Mouse (Mus musculus) hindbrain, embryonic 11.5 days (tissue): Measurements from ENCODE around the gene Spred1. TPM values are rescaled to one million over a fixed set of nuclear protein-coding genes. Genes with fewer than 3 reads are reported as not detected.

ENCODE experiments used
- ATAC-seq: fragments of 200-750 bp; cut with Nextera tagmentation; 2 replicates; pipeline ENCODE4 v1.8.0; 2017; ENCODE audit warnings: mild to moderate bottlenecking, moderate TSS enrichment, moderate library complexity; ENCODE audit not compliant: low FRiP score
- DNase-seq: peaks from one replicate; pipeline ENCODE4 v3.0.0-alpha.2; 2015; ENCODE audit warnings: low spot score
- H3K27ac ChIP-seq: fragments of 300-500 bp; sonication (generic); 2 replicates; pipeline ENCODE4 v1.5.1; 2014; ENCODE audit warnings: mild to moderate bottlenecking, low read depth, low read length
- H3K27me3 ChIP-seq: fragments of 300-500 bp; sonication (generic); 2 replicates; pipeline ENCODE4 v1.6.1; 2014; ENCODE audit warnings: mild to moderate bottlenecking, low read length, moderate library complexity, mixed read lengths; ENCODE audit not compliant: control insufficient read depth, insufficient read depth
- H3K36me3 ChIP-seq: fragments of 300-500 bp; sonication (generic); 2 replicates; pipeline ENCODE4 v1.6.1; 2014; ENCODE audit warnings: mild to moderate bottlenecking, low read length, moderate library complexity, mixed read lengths; ENCODE audit not compliant: control insufficient read depth, insufficient read depth
- H3K4me1 ChIP-seq: fragments of 300-500 bp; sonication (generic); replicated peaks from 2 replicates; pipeline ENCODE4 v1.6.1; 2014; ENCODE audit warnings: low read length, mixed read lengths; ENCODE audit not compliant: control insufficient read depth, insufficient read depth
- H3K4me2 ChIP-seq: fragments of 300-500 bp; sonication (generic); replicated peaks from 2 replicates; pipeline ENCODE4 v1.6.1; 2014; ENCODE audit warnings: mild to moderate bottlenecking, low read depth, low read length
- H3K4me3 ChIP-seq: fragments of 300-500 bp; sonication (generic); 2 replicates; pipeline ENCODE4 v1.5.1; 2014; ENCODE audit warnings: low read depth, low read length
- H3K9ac ChIP-seq: fragments of 300-500 bp; sonication (generic); 2 replicates; pipeline ENCODE4 v1.6.1; 2014; ENCODE audit warnings: low read depth, low read length
- H3K9me3 ChIP-seq: fragments of 300-500 bp; sonication (generic); 2 replicates; pipeline ENCODE4 v1.6.1; 2016; ENCODE audit warnings: low read length; ENCODE audit not compliant: control insufficient read depth
- WGBS: fragments of 180-500 bp; shearing (Covaris S2); extraction: QIAGEN DNeasy Blood & Tissue Kit; methylation state at CpG from one replicate; pipeline ENCODE4 v1.1.7; 2014; 5-methylcytosine and 5-hydroxymethylcytosine counted together
- polyA plus RNA-seq: library from polyadenylated mRNA; unstranded; fragments of >200 nt; fragmentation: Nextera tagmentation; extraction: Ambion mirVana; gene quantifications from 2 replicates; pipeline ENCODE4 v1.2.1, GENCODE M21; 2014

Spred1 gene
- polyA plus RNA-seq, 1 experiment from 2014 or later, result 17.8 TPM

DNA sequence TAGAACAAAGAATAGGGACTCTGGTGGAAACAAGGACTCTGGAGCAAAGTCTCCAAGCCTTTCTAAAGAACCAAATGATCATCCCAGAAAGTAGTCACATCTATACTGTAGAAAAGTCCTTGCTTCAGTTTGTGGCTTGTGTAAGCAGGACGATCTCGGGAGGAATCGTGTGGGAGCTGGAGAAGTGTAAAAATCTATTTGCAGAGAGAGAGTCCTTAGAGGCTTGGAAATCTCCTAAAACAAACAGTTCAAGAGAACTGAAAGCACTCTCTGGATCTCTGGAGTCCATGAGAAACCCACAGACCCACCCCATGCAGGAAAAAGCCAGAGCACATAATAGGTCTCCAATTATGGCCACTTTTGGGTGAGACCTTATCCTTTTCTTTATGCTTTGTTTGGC, 31.1 kb upstream of the Spred1 start:
- no peak overlapping the region for H3K27ac ChIP-seq
- no peaks in the 10 kb centered on the region for H3K9me3 ChIP-seq
- no peak for DNase-seq
- H3K4me3 ChIP-seq, result no peak overlapping the region
- H3K36me3 ChIP-seq, result no peaks in the 10 kb centered on the region
- no peaks in the 10 kb centered on the region for H3K4me1 ChIP-seq
- 95% methylated on average over 3 of the region's 3 CpGs for WGBS
- H3K4me2 ChIP-seq, result no peak overlapping the region
- no peak overlapping the region for H3K9ac ChIP-seq
- H3K27me3 ChIP-seq, result no peaks in the 10 kb centered on the region
- ATAC-seq, result no peak

DNA sequence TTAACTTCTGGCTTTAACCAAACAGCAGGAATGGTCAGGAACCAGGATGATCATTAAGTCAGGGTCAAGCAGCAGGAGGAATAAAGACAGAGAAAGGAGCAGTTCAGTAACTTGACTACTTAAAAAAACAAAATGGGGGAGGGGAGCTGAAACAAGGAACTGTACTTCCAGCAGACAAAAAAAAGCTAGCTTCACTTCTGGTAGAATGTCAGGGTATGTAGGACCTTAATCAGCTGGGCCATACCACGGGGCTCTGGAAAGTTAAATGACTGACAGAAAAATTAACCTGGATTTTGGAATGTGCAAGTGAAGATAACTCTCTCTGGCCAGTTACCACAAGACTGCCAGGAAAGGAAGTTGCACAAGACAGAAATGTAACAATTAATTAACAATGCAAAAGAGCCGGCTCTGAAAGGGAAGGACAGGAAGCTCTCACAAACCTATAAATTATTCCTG, 28.2 kb upstream of the Spred1 start:
- Histone ChIP-seq H3K9me3 (no peaks in the 10 kb centered on the region), H3K9ac (no peak overlapping the region), H3K4me2 (no peak overlapping the region), H3K4me1 (no peaks in the 10 kb centered on the region), H3K4me3 (no peak overlapping the region), H3K36me3 (no peaks in the 10 kb centered on the region), H3K27ac (no peak overlapping the region), H3K27me3 (no peaks in the 10 kb centered on the region)
- ATAC-seq, result no peak
- 63% methylated on average over 2 of the region's 2 CpGs for WGBS
- no peak for DNase-seq

DNA sequence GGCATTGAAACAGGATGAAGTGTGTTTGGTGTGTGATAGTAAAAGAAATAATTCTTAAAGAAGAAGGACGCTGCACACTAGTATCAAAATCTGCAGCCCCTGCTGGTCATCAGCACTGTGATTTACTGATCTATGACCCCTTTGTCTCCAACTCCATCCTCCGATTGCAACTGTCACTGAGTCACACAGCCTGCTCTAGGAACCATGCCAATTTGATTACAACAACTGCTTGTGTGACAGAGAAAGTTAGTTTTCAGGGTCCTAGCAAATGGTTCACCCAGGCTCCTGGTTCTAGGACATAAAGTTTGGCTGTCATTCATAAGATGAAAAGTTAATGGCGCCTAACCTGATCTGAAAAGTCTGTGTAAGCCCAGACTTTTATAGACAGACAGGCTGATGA, 25.7 kb upstream of the Spred1 start:
- no peaks in the 10 kb centered on the region for H3K27me3 ChIP-seq
- ATAC-seq (no peak), DNase-seq (no peak)
- no peak overlapping the region for H3K9ac ChIP-seq
- 61% methylated on average over 3 of the region's 3 CpGs for WGBS
- H3K36me3 ChIP-seq, result no peaks in the 10 kb centered on the region
- no peak overlapping the region for H3K4me3 ChIP-seq
- no peak overlapping the region for H3K27ac ChIP-seq
- H3K4me2 ChIP-seq, result no peak overlapping the region
- H3K4me1 ChIP-seq, result no peaks in the 10 kb centered on the region
- H3K9me3 ChIP-seq, result no peaks in the 10 kb centered on the region

DNA sequence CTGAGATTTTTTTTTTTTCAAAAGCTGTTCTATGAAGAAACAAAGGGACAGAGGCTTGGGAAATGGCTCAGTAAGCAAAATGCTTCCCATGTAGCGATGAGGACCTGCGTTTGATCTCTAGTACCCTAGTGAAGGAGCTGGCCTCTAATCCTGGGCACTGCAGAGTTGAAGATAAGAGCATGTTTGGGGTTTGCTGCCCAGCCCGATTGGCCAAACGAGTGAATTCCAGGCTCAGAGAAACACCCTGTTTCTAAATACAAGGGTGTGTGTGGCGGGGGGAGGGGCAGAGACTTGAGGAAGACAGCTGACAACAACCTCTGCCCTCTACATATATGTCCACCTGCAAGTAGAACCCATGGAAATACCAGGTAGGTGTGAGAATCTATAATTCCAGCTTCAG, 23.9 kb upstream of the Spred1 start:
- Histone ChIP-seq H3K9me3 (no peaks in the 10 kb centered on the region), H3K36me3 (no peaks in the 10 kb centered on the region), H3K4me3 (no peak overlapping the region), H3K27me3 (no peaks in the 10 kb centered on the region), H3K9ac (no peak overlapping the region), H3K27ac (no peak overlapping the region), H3K4me1 (no peaks in the 10 kb centered on the region), H3K4me2 (no peak overlapping the region)
- ATAC-seq (no peak), DNase-seq (no peak)
- WGBS, result 87% methylated on average over 5 of the region's 5 CpGs

DNA sequence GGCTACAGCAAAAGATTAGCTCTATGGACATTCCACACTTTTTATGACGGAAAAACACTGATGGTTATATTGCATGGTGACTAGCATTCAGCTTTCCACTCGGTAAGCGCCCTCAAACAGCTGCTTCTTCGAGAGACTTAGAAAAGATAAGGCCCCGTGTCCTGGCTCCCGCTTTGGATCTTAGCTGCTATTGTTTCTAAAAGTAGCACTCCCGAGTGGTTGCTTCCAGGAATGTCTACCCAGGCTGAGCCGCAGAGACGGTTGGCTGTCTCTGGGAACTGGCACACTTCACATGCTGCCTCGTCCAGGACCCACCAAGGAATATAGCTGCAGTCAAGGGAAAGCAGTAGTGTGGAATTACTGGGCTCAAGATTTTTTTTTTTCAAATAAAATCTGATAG, 21.9 kb upstream of the Spred1 start:
- Histone ChIP-seq H3K9ac (no peak overlapping the region), H3K27me3 (no peaks in the 10 kb centered on the region), H3K4me2 (no peak overlapping the region), H3K36me3 (no peaks in the 10 kb centered on the region), H3K27ac (no peak overlapping the region), H3K4me3 (no peak overlapping the region), H3K4me1 (no peaks in the 10 kb centered on the region), H3K9me3 (no peaks in the 10 kb centered on the region)
- DNase-seq (no peak), ATAC-seq (no peak)
- WGBS, result 53% methylated on average over 10 of the region's 10 CpGs

DNA sequence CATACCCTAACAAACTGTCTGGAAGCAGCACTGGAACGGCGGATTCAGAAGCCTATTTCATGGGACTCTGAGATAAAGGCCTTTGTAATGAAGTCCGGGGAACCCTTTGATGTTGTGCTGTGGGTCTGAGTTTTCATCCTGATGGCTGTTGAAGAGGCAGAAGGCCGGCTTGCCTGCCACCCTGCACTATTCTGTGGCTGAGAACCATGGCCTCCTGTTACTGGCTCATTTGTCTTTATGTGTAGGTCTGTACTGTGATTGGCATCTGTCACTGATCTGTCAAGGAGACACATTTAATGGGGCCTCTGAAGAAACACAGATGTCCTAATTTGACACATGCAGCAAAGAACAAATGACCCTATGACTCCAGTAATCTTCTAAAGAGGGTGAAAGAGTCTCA, 17.7 kb upstream of the Spred1 start:
- no peak overlapping the region for H3K4me2 ChIP-seq
- 22% methylated on average over 4 of the region's 4 CpGs for WGBS
- H3K4me3 ChIP-seq, result no peak overlapping the region
- no peaks in the 10 kb centered on the region for H3K9me3 ChIP-seq
- H3K4me1 ChIP-seq, result no peaks in the 10 kb centered on the region
- DNase-seq (peak; percentile 11), ATAC-seq (0 out of 2 replicates have a peak, but pooled peaks have one; percentile 35)
- no peak overlapping the region for H3K27ac ChIP-seq
- H3K27me3 ChIP-seq, result no peaks in the 10 kb centered on the region
- H3K9ac ChIP-seq, result no peak overlapping the region
- H3K36me3 ChIP-seq, result no peaks in the 10 kb centered on the region

DNA sequence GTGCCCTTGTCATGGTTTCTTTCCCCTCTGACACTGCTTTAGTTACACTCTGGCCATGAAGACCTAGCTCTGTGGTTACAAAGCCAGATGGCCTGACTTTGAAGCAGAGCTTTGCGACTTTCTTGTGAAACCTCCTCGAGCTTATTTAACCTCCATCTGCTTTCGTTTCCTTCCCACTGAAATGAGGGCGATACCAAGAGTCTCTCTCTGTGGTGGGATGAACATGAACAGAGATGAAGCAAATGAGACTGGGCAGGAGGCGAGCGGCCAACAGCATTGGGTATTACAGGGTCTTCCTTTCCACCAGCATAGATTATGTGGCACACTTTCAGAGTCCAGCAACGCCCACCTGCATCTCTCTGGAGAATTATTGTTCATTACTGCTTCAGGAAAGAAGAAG, 15.8 kb upstream of the Spred1 start:
- Histone ChIP-seq H3K4me3 (no peak overlapping the region), H3K9ac (no peak overlapping the region), H3K9me3 (no peaks in the 10 kb centered on the region), H3K4me1 (no peaks in the 10 kb centered on the region), H3K4me2 (no peak overlapping the region), H3K27me3 (no peaks in the 10 kb centered on the region), H3K27ac (no peak overlapping the region), H3K36me3 (no peaks in the 10 kb centered on the region)
- WGBS, result 75% methylated on average over 7 of the region's 7 CpGs
- no peak for DNase-seq
- no peak for ATAC-seq

DNA sequence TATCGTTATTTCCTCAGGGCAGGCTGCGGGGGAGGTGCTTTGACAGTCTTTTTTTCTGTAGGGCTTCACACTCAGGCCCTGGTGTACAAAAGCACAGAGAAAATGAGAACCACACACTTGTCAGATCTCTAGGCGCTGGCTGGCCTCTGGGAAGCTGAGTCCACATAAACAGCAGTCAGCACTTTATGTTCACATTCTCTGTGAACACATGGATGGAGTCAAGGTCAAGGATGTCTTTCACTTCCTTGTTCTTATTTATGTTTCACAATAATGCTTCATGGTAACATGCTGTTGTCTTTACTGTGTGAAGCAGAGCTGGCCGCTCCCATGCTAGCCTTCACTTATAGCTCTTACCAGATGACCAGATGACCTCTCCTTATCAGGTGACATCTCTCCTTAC, 13.1 kb upstream of the Spred1 start:
- 48% methylated on average over 4 of the region's 4 CpGs for WGBS
- no peaks in the 10 kb centered on the region for H3K27me3 ChIP-seq
- H3K4me1 ChIP-seq, result no peaks in the 10 kb centered on the region
- ATAC-seq (no peak), DNase-seq (no peak)
- no peaks in the 10 kb centered on the region for H3K9me3 ChIP-seq
- no peak overlapping the region for H3K4me2 ChIP-seq
- H3K36me3 ChIP-seq, result no peaks in the 10 kb centered on the region
- no peak overlapping the region for H3K27ac ChIP-seq
- no peak overlapping the region for H3K4me3 ChIP-seq
- no peak overlapping the region for H3K9ac ChIP-seq

DNA sequence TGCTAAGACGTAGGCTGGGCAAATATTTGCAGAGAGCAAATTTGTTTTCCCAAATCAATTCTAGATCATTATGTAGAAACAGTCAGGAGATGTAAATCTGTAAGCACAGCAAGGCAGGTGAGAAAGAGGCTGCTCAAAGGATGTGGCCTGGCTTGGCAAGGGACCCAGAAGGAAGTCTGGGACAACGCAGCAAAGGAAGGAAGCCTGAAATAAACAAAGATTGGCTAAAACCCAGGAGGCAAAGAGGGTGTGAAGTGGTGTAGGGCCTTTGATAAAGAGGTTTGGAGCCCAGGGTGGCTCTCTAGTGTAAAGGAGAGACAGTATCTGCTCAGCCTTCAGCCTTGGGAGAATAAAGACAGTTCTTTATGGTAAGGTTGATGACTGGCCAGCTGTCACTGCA, 11.9 kb upstream of the Spred1 start:
- Histone ChIP-seq H3K9me3 (no peaks in the 10 kb centered on the region), H3K4me3 (no peak overlapping the region), H3K9ac (no peak overlapping the region), H3K4me2 (no peak overlapping the region), H3K27me3 (no peaks in the 10 kb centered on the region), H3K36me3 (no peaks in the 10 kb centered on the region), H3K4me1 (no peaks in the 10 kb centered on the region), H3K27ac (no peak overlapping the region)
- 84% methylated on average over 2 of the region's 2 CpGs for WGBS
- no peak for DNase-seq
- no peak for ATAC-seq
